Mouse (Mus musculus) ovary, adult 18-20 months (tissue): Measurements from ENCODE around the gene Gpr50.

Experiments
- DNase-seq: peaks from one replicate; pipeline ENCODE4 v3.0.0; 2022; ENCODE audit warnings: low spot score, mixed read lengths

The Gpr50 gene

GRCm38 (mm10) chrX:71663374-71663773, at the start of gene Gpr50:
Gene Gpr50, plus strand, starts transcription at chrX:71663667.
- no peak for DNase-seq

DNA sequence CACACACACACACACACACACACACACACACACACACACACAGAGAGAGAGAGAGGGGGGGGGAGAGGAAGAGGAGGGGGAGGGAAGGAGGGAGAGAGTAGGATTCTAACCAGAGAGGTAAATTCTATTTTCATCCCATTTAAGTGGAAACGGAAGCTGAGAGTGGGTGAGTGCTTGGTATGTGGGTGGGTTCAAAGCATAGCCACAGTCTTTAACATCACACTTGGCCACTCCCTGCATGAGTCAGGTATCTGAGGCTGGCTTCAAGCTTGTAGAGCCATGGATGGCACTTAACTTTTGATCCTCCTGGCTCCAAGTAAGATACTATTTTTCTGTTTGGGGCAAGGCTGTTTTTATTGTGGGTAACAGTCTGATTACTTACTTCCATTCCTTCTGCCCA, 41.2 kb upstream of the Gpr50 start:
- no peak for DNase-seq

GRCm38 (mm10) chrX:71623843-71624242, 39.6 kb upstream of the Gpr50 start:
- no peak for DNase-seq

DNA sequence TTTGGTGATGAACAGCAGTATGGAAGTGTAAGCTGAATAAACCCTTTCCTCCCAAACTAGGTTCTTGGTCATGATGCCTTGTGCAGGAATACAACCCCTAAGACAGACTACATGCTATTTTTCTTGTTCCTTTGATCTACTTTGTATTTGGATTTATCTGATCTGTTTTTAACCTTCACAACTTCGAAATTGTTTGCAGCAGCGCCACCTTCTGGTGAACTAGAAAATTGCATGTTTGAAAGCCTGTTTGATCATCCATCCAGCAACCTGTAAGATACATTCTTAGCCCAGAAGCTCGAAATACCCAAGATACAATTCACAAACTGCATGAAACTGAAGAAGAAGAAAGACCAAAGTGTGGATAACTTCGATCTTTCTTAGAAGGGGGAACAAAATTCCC, 35.2 kb upstream of the Gpr50 start:
- DNase-seq = no peak

DNA sequence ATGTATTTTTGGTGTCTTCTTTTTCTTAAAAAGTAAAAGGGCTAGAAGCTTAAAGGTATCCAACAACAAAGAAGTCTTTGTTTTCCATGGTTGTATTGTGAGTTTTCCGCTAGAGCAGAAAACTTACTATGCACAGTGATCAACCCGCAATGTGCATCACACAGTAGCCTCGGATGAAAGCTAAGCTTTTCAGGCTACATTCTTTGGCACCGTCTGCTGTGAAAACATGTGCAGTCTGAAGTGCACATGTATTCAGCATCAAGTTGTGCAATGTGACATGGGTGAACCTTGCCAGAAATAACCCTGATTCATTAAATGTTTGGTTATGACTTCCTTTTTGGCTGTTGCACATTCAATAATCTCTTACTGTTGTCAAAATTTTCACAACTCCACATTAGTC, 32.8 kb upstream of the Gpr50 start:
- no peak for DNase-seq

DNA sequence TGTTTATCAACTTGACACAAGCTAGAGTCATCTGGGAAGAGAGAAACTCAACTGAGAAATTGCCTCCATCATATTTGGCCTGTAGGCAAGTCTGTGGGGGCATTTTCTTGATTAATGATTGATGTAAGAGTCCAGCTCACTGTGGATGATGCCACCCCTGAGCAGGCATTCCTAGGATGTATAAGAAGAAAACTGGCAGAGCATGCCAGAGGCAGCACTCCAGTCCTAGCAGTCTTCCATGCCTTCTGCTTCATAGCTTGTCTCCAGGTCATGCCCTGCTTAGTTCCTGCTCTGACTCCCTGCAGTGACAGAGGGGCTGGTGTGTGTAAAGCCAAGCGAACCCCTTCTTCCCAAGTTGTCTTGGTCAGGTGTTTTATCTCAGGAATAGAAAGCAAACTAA, 32.3 kb upstream of the Gpr50 start:
- DNase-seq = no peak

DNA sequence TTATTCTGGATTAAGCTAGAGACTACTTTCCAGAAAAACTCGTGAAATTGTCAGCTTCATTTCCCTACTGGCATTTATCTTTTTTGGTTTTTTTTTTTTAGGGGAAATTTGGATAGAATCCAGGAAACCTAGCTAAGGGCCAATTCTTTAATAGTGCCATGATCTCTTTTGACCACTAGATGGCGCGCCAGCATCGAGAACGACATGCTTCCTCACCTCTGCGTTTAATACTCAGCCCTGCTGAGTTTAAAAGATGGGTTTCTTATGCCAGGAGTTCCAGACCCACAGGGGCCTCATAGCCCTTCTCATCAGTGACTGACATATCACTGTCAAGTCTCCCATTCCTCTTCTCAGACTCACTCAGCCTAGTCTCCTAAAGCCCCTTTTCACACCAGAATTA, 15.5 kb upstream of the Gpr50 start:
- no peak for DNase-seq

GRCm38 (mm10) chrX:71648434-71648833, 15.0 kb upstream of the Gpr50 start:
- DNase-seq = no peak

DNA sequence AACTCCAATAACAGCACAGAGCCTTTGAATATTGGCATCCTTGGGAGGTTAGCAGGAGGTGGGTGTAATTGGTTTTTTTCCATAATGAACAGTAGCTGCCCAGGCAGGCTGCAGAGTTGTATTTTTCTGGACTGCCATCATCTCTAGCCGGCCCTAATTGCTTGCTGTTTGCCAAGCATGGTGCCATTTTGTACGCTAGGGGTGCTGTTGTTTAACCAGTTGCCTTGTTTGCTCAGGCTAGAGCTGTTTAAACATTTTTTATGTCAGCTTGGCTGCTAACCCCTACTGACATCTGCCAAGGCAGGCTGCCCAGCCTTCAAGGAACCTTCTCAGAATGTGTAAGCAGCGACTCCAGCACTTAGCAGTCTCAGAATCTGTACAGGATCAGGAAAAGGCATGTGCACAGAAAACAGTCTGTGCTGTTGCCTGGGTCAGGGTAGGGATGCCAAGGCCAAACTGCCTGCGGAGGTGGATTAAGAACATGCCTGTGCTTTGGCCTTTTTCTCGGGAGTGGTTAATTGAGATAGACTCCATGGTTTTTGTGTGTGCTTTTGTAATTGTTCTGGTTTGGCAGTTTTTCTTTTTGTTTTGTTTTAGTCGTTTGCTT, 14.5 kb upstream of the Gpr50 start:
- DNase-seq = peak; percentile 25

- no peak for DNase-seq
Observed at GRCm38 (mm10) chrX:71649993-71650392, 13.5 kb upstream of the Gpr50 start.

GRCm38 (mm10) chrX:71661794-71662193, 1.7 kb upstream of the Gpr50 start:
- no peak for DNase-seq

DNA sequence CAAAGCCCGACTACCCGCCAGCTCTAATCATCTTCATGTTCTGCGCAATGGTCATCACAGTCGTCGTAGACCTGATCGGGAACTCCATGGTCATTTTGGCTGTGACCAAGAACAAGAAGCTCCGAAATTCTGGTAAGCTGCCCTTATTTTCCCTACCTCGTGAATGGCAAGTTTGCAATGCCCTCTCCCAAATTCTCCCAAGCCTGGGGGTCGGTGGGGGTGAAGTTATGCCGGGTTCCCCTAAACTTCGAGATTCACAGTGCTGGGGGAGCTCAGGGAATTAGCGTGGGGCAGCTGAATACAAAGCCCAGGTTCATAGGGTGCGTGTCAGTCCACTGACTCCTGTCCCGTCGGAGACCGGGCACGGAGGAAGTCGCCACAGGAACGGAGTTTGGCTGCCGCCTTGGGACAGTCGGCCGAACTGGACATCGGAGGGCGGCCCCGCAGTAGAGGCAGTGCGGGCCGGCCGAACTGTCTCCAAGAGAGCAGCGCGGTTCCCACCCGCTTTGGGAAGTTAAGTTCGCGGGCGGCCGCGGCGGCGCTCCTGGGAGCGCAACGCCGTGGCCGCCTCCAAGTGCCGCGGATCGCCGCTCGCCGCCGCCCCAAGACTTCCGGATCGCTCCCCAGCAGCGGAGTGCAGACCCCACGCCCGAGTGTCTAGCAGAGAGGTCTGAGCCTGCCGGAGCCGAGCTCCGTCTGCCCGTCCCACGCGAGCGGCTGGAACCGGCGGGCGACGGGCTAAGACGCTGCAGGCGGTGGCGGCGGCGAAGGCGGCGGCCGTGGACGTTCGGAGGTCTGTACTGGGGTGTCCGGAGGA, 612 bp downstream of the Gpr50 start:
- no peak for DNase-seq

- no peak for DNase-seq
Observed at GRCm38 (mm10) chrX:71664688-71665026, 1.2 kb downstream of the Gpr50 start.

DNA sequence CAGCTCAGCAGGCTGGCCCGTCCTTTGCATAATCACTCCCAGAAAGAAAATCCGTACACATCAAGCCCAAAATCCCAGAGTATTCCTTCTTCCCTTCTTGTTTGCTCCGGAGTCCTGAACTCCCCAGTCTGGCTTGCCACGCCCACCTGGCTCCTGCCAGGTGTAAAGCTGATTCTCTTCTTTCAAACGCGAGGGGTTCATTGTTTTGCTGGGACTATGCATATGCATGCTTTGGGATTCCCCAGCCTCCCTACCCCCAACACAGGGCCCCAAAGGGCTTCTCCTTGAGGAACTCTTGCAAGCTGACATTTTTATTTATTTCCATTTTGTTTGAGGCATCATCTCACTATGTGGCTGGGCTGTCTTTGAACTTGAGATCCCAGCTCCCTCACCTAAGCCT, 6.8 kb downstream of the Gpr50 start:
- DNase-seq = no peak

GRCm38 (mm10) chrX:71700817-71701469, 37.5 kb downstream of the Gpr50 start:
- DNase-seq = no peak
